ENCODE assay signal across 10 mouse cellular contexts in the genomic region with DNA sequence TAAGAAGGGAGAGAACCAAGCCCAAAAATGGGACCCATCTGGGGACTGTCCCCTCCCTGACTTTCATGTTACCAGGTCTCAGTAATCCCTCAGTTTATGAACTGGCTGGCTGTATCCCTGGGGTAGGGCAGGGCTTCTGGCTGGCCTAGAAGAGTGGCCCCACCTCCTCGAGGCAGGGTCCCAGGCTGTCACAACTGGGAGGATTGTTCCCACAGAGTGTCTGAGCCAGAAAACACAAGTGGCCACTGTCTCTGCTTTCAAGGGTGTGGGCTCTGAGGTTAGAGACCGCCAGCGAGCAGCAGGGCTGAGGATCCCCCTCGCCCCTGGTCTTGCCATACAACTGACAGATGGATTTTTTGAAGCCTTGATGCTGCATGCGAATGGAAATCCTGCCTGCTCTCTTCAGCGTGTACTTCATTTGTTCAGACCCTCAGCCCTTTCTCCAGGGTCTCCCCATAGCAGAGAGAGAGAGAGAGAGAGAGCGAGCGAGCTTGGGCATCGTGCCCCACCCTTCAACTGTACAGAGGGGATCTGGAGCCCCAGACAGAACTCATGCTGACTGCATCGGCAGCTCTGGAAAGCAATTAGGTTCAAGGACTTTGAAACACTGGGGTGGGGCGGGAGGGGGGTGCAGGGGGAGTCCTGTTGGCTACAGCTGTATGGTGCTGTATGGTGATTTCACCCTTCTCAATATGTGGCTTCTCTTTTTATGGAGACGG. TPM values are rescaled to one million over a fixed set of nuclear protein-coding genes. Genes with fewer than 3 reads are reported as not detected.
DNase-seq lines count a peak whose midpoint lies in the region; ATAC-seq and TF ChIP-seq lines count a peak whose summit lies in the region.
"Had no signal": no experiment of that assay in that cellular context is flagged by ENCODE, and none has a peak within 500 bp of the region (broad histone marks: within the 10 kb centered on the region; RNA-seq: fewer than 3 reads in every experiment).

No protein-coding gene starts in this region.

- no peaks in the 10 kb centered on the region for H3K9me3 ChIP-seq in embryonic facial prominence, embryonic 13.5 days
- no peaks in the 10 kb centered on the region for H3K9me3 ChIP-seq in hindbrain, embryonic 12.5 days (replicated peaks)
- H3K9me3 ChIP-seq in midbrain, embryonic 12.5 days: no peaks in the 10 kb centered on the region

- no peak overlapping the region for H3K4me2 ChIP-seq in embryonic facial prominence, embryonic 13.5 days
- H3K4me2 ChIP-seq in hindbrain, embryonic 12.5 days (replicated peaks): no peak overlapping the region
- no peak overlapping the region for H3K4me2 ChIP-seq in midbrain, embryonic 12.5 days (replicated peaks)

- peaks cover 52% of the 10 kb centered on the region for H3K4me1 ChIP-seq in embryonic facial prominence, embryonic 13.5 days
- peaks cover 42% of the 10 kb centered on the region for H3K4me1 ChIP-seq in hindbrain, embryonic 12.5 days
- peaks cover 38% of the 10 kb centered on the region for H3K4me1 ChIP-seq in midbrain, embryonic 12.5 days

- no peak for TF ChIP-seq CTCF in layer of hippocampus, adult 2 months (conservative IDR thresholded peaks at IDR 0.05)

- no peak overlapping the region for H3K4me3 ChIP-seq in layer of hippocampus, adult 2 months
- H3K4me3 ChIP-seq in embryonic facial prominence, embryonic 13.5 days: no peak overlapping the region
- H3K4me3 ChIP-seq in hindbrain, embryonic 12.5 days: no peak overlapping the region
- H3K4me3 ChIP-seq in midbrain, embryonic 12.5 days: no peak overlapping the region

- no peak for DNase-seq in layer of hippocampus, adult 2 months (ENCODE audit: low spot score in 2 of 2)
- no peak for DNase-seq in layer of hippocampus, adult 11-12 months (ENCODE audit: low spot score)
- DNase-seq in urinary bladder, postnatal 10 days (ENCODE audit: low spot score): no peak
- no peak for DNase-seq in lung, postnatal 10 days
- no peak for DNase-seq in adrenal gland, postnatal 25 days

- H3K27ac ChIP-seq in layer of hippocampus, adult 2 months: peak overlapping the region; percentile 6; the same call in 1 of the 2 replicates
- H3K27ac ChIP-seq in embryonic facial prominence, embryonic 13.5 days: peak overlapping the region; percentile 64; the same call in 1 of the 2 replicates
- H3K27ac ChIP-seq in hindbrain, embryonic 12.5 days: peak overlapping the region; percentile 45
- no peak overlapping the region for H3K27ac ChIP-seq in midbrain, embryonic 12.5 days (replicated peaks)
- H3K27ac ChIP-seq: liver, embryonic 14.5 days had no signal

- ATAC-seq in embryonic facial prominence, embryonic 13.5 days (ENCODE audit: insufficient number of reproducible peaks, insufficient read depth, low FRiP score, low TSS enrichment, low read depth): no peak
- ATAC-seq in hindbrain, embryonic 12.5 days (ENCODE audit: low FRiP score): peak; percentile 44
- 0 out of 2 replicates have a peak, but pooled peaks have one; percentile 31 for ATAC-seq in midbrain, embryonic 12.5 days (ENCODE audit: low FRiP score, low read depth)
- ATAC-seq: CD4-positive, CD25-positive, alpha-beta regulatory T cell, adult 4 months had no signal

- H3K9ac ChIP-seq in embryonic facial prominence, embryonic 13.5 days: 0 out of 2 replicates have a peak overlapping the region, but pooled peaks have one; percentile 32
- no peak overlapping the region for H3K9ac ChIP-seq in hindbrain, embryonic 12.5 days
- H3K9ac ChIP-seq in midbrain, embryonic 12.5 days (replicated peaks): no peak overlapping the region
- H3K9ac ChIP-seq: liver, embryonic 14.5 days had no signal

- H3K27me3 ChIP-seq in embryonic facial prominence, embryonic 13.5 days: no peaks in the 10 kb centered on the region
- H3K27me3 ChIP-seq in hindbrain, embryonic 12.5 days: peaks cover 3% of the 10 kb centered on the region
- H3K27me3 ChIP-seq in midbrain, embryonic 12.5 days: no peaks in the 10 kb centered on the region; the same call in 1 of the 2 replicates

- H3K36me3 ChIP-seq in embryonic facial prominence, embryonic 13.5 days: no peaks in the 10 kb centered on the region
- H3K36me3 ChIP-seq in hindbrain, embryonic 12.5 days: no peaks in the 10 kb centered on the region
- H3K36me3 ChIP-seq in midbrain, embryonic 12.5 days: no peaks in the 10 kb centered on the region

- 53% methylated on average over 12 of the region's 12 CpGs for WGBS in embryonic facial prominence, embryonic 13.5 days
- 58% methylated on average over 12 of the region's 12 CpGs for WGBS in hindbrain, embryonic 12.5 days
- WGBS in midbrain, embryonic 12.5 days: 70% methylated on average over 12 of the region's 12 CpGs

RNA-seq across cellular contexts. Expression of gene Stk10, which starts 18.6 kb away (rescaled TPM):
- 1 to 10 TPM; 7.3 to 9.0 TPM for total RNA-seq in layer of hippocampus, adult 2 months (2021)
- 1.6 and 2.4 TPM in 2 replicates for polyA plus RNA-seq in embryonic facial prominence, embryonic 13.5 days (2015; fragmentation: Nextera tagmentation; extraction: Ambion mirVana)
- polyA plus RNA-seq in hindbrain, embryonic 12.5 days (2016; fragmentation: Nextera tagmentation; extraction: Ambion mirVana): 2.5 and 3.3 TPM in 2 replicates
- 1.8 TPM in 2 replicates for polyA plus RNA-seq in midbrain, embryonic 12.5 days (2016; fragmentation: Nextera tagmentation; extraction: Ambion mirVana)
- total RNA-seq in adrenal gland, postnatal 25 days (2021): 10.3 TPM in 2 replicates

RNA-seq across cellular contexts. Expression of gene Efcab9, which starts 19.9 kb away (rescaled TPM):
- total RNA-seq in layer of hippocampus, adult 2 months (2021): 1 to 10 TPM; 2.7 to 2.9 TPM
- 0.40 TPM in 1 of 2 replicates, not detected in the other for polyA plus RNA-seq in embryonic facial prominence, embryonic 13.5 days (2015; fragmentation: Nextera tagmentation; extraction: Ambion mirVana)
- polyA plus RNA-seq in hindbrain, embryonic 12.5 days (2016; fragmentation: Nextera tagmentation; extraction: Ambion mirVana): not detected in 2 replicates
- polyA plus RNA-seq in midbrain, embryonic 12.5 days (2016; fragmentation: Nextera tagmentation; extraction: Ambion mirVana): 0.51 and 0.89 TPM in 2 replicates
- total RNA-seq in adrenal gland, postnatal 25 days (2021): 1.5 TPM in 1 of 2 replicates, not detected in the other
